Mouse (Mus musculus) myocyte (in vitro differentiated cells): ENCODE results near the gene Dzip1. TPM values are rescaled to one million over a fixed set of nuclear protein-coding genes. Genes with fewer than 3 reads are reported as not detected.
A peak's percentile ranks its signal among the peaks of the same experiment; 100 is the strongest.

Experiments
- H3K27me3 ChIP-seq: one replicate; pipeline ENCODE4 v1.6.1; 2011; ENCODE audit not compliant: control insufficient read depth, insufficient read depth, insufficient read length
- H3K36me3 ChIP-seq: one replicate; pipeline ENCODE4 v1.6.1; 2011; ENCODE audit not compliant: control insufficient read depth, insufficient read depth
- H3K4me2 ChIP-seq: one replicate; pipeline ENCODE4 v1.6.1; 2011; ENCODE audit warnings: low read depth, control low read depth
- H3K4me3 ChIP-seq: one replicate; pipeline ENCODE4 v1.5.1; 2011; ENCODE audit warnings: mild to moderate bottlenecking, control low read depth, moderate library complexity
- H3K79me2 ChIP-seq: one replicate; pipeline ENCODE4 v1.6.1; 2011; ENCODE audit not compliant: control insufficient read depth, insufficient read depth
- H3ac ChIP-seq: one replicate; pipeline ENCODE4 v1.6.1; 2011; ENCODE audit not compliant: control insufficient read depth, insufficient read length
- CEBPB ChIP-seq: IDR thresholded peaks from 2 replicates; pipeline ENCODE4 v1.6.1; 2011; ENCODE audit warnings: mild to moderate bottlenecking, moderate library complexity; ENCODE audit not compliant: poor library complexity, insufficient read depth, severe bottlenecking
- E2F4 ChIP-seq: IDR thresholded peaks from one replicate; pipeline ENCODE4 v1.6.1; 2011; ENCODE audit warnings: mild to moderate bottlenecking, control low read depth, moderate library complexity; ENCODE audit not compliant: insufficient read depth
- MAX ChIP-seq: IDR thresholded peaks from one replicate; pipeline ENCODE4 v1.6.1; 2011; ENCODE audit warnings: low read depth, mild to moderate bottlenecking, control low read depth
- MYOD1 ChIP-seq, 3 experiments: IDR thresholded peaks; one replicate each; pipeline ENCODE4 v1.6.1; 2011; ENCODE audit warnings: control low read depth in 2 of 3, low read depth in 2 of 3, mild to moderate bottlenecking in 2 of 3, moderate library complexity in 1 of 3; ENCODE audit not compliant: insufficient read length in 2 of 3, control insufficient read depth in 1 of 3
- MYOG ChIP-seq, 3 experiments: IDR thresholded peaks; one replicate each; pipeline ENCODE4 v1.6.1; 2011; ENCODE audit warnings: control low read depth in 2 of 3, low read depth in 2 of 3, mild to moderate bottlenecking in 2 of 3; ENCODE audit not compliant: insufficient read length in 2 of 3, control insufficient read depth in 1 of 3, insufficient read depth in 1 of 3
- POLR2A ChIP-seq: IDR thresholded peaks from one replicate; pipeline ENCODE4 v1.6.1; 2011; ENCODE audit warnings: low read depth, mild to moderate bottlenecking, control low read depth, moderate library complexity; ENCODE audit not compliant: insufficient read length
- POLR2AphosphoS2 ChIP-seq: IDR thresholded peaks from one replicate; pipeline ENCODE4 v1.6.1; 2011; ENCODE audit warnings: low read depth, control low read depth; ENCODE audit not compliant: insufficient read length
- REST ChIP-seq: IDR thresholded peaks from one replicate; pipeline ENCODE4 v1.6.1; 2011; ENCODE audit warnings: mild to moderate bottlenecking, control low read depth, moderate library complexity; ENCODE audit not compliant: insufficient read depth, insufficient read length
- SRF ChIP-seq: IDR thresholded peaks from one replicate; pipeline ENCODE4 v1.6.1; 2011; ENCODE audit warnings: low read depth; ENCODE audit not compliant: control insufficient read depth, insufficient read length
- TCF12 ChIP-seq: IDR thresholded peaks from one replicate; pipeline ENCODE4 v1.6.1; 2011; ENCODE audit warnings: mild to moderate bottlenecking, control low read depth; ENCODE audit not compliant: poor library complexity, insufficient read depth, severe bottlenecking
- TCF3 ChIP-seq: IDR thresholded peaks from one replicate; pipeline ENCODE4 v1.6.1; 2011; ENCODE audit warnings: low read depth, control low read depth; ENCODE audit not compliant: insufficient read length
- USF1 ChIP-seq: IDR thresholded peaks from one replicate; pipeline ENCODE4 v1.6.1; 2011; ENCODE audit warnings: low read depth, mild to moderate bottlenecking, control low read depth, moderate library complexity
- polyA plus RNA-seq: library from polyadenylated mRNA; unstranded; fragments of >200 nt; fragmentation: generic; extraction: Trizol; gene quantifications from one replicate; pipeline ENCODE4 v1.2.1, GENCODE M21; 2012; ENCODE audit warnings: missing spikeins

Dzip1 gene
- polyA plus RNA-seq, 1 experiment: 3.8 TPM

GRCm38 (mm10) chr14:118936236-118936635 is 11.0 kb upstream of the Dzip1 start:
- Histone ChIP-seq H3K4me2 (no peak overlapping the region), H3K79me2 (peaks cover 25% of the 10 kb centered on the region)
- no peak for TF ChIP-seq SRF
- no peak for TF ChIP-seq TCF12
- no peak for TF ChIP-seq TCF3
- no peak for TF ChIP-seq POLR2A
- TF ChIP-seq E2F4: no peak

DNA sequence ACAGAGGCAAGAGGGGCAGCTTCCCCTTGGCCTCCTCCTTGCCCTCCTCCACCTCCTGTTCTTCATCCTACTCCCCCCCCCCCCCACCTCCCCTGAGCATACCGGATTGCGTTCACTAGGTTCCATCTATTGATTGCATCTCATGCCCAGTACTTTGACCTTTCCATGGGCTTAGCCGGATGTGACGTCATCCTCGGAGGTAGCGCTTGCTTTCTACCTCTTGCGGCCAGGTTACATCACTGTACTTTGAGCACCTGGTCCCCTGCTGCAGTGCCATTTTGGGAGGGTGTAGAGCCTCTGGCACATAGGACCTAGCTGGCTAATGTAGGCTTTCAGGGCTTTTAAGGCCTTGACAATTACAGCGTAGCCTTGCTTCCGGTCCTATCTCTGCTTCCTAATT is 9.4 kb upstream of the Dzip1 start:
- H3K36me3 ChIP-seq: no peaks in the 10 kb centered on the region
- peaks cover 12% of the 10 kb centered on the region for H3K79me2 ChIP-seq
- no peak overlapping the region for H3K4me2 ChIP-seq
- no peak overlapping the region for H3ac ChIP-seq
- no peak overlapping the region for H3K4me3 ChIP-seq
- TF ChIP-seq SRF (no peak), POLR2A (no peak), CEBPB (no peak), REST (no peak), POLR2AphosphoS2 (no peak), MAX (no peak), MYOG (IDR thresholded peaks at IDR 0.05; ENCODE audit: control insufficient read depth in 1 of 3, insufficient read depth in 1 of 3, insufficient read length in 2 of 3, low read depth in 2 of 3) (no peak), E2F4 (no peak), USF1 (no peak), MYOD1 (IDR thresholded peaks at IDR 0.05; ENCODE audit: control insufficient read depth in 1 of 3, insufficient read length in 2 of 3, low read depth in 2 of 3) (no peak), TCF12 (no peak), TCF3 (no peak)
- H3K27me3 ChIP-seq: no peaks in the 10 kb centered on the region

More at GRCm38 (mm10) chr14:118936236-118936635, 11.0 kb upstream of the Dzip1 start:
- Histone ChIP-seq H3K36me3 (no peaks in the 10 kb centered on the region), H3K27me3 (no peaks in the 10 kb centered on the region), H3ac (no peak overlapping the region), H3K4me3 (no peak overlapping the region)

DNA sequence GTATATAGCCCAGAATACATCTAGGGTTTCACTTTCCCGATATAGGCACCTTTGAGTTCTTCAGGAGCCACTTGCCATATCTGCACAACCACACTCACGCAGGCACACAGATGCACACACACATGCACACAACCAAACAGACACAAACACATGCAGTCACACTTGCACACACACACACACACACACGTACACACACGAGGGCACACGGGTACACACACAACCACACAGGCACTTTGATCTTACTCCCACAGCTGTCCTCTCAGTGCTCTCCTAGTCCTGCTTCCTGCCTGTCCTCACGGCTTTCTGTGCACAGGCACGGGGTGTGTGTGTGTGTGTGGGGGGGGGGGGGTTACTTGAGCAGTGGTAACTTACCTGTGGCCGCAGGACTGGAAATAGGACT is 7.7 kb upstream of the Dzip1 start:
- H3K4me3 ChIP-seq: no peak overlapping the region
- TF ChIP-seq TCF12 (no peak), REST (no peak), MYOG (IDR thresholded peaks at IDR 0.05; ENCODE audit: control insufficient read depth in 1 of 3, insufficient read depth in 1 of 3, insufficient read length in 2 of 3, low read depth in 2 of 3) (no peak)
- H3K4me2 ChIP-seq: no peak overlapping the region
- no peak overlapping the region for H3ac ChIP-seq
- H3K27me3 ChIP-seq: no peaks in the 10 kb centered on the region
- H3K36me3 ChIP-seq: no peaks in the 10 kb centered on the region
- no peaks in the 10 kb centered on the region for H3K79me2 ChIP-seq

DNA sequence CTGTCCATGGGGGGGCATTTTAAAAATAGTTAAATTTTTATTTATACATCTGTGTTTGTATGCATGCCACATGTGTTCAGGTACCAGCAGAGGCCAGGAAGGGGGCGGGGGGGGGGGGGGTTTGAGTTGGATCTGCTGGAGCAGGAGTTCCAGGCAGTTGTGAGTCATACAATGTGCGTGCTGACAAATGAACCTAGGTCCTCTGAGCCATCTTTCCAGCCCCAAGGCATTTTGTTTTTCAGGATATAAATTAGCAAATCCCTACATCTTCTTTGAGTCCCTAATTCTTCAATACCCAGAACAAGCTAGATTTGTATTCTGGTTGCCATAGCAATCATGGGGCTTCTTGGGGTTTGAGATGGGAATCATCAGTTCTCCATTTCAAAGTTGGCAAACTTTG is 5.9 kb upstream of the Dzip1 start:
- Histone ChIP-seq H3K4me3 (no peak overlapping the region), H3K27me3 (no peaks in the 10 kb centered on the region), H3K36me3 (no peaks in the 10 kb centered on the region), H3K79me2 (no peaks in the 10 kb centered on the region), H3K4me2 (no peak overlapping the region), H3ac (no peak overlapping the region)
- TF ChIP-seq TCF3 (no peak), POLR2AphosphoS2 (no peak), USF1 (no peak), MAX (no peak)

DNA sequence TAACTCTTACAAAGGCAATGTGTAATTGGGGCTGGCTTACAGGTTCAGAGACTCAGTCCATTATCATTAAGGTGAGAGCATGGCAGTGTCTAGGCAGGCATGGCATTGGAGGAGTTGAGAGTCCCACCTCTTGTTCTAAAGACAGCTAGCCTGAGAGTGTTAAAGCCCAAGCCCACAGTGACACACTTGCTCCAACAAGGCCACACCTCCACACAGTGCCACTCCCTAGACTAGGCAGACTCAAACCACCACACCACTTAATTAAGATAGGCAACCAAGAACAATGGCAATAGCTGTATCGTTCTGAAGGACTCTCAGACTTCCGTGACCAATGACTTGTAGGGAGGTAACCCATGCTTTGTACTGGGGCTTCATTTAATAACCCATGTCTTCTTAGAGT is 5.5 kb upstream of the Dzip1 start:
- TF ChIP-seq POLR2A (no peak), MYOG (IDR thresholded peaks at IDR 0.05; ENCODE audit: control insufficient read depth in 1 of 3, insufficient read depth in 1 of 3, insufficient read length in 2 of 3, low read depth in 2 of 3) (no peak), E2F4 (no peak), MYOD1 (IDR thresholded peaks at IDR 0.05; ENCODE audit: control insufficient read depth in 1 of 3, insufficient read length in 2 of 3, low read depth in 2 of 3) (no peak), SRF (no peak), MAX (no peak), REST (no peak)
- H3K4me2 ChIP-seq: no peak overlapping the region

GRCm38 (mm10) chr14:118929779-118930178 is 4.5 kb upstream of the Dzip1 start:
- H3K4me3 ChIP-seq: no peak overlapping the region
- no peaks in the 10 kb centered on the region for H3K36me3 ChIP-seq
- H3K79me2 ChIP-seq: no peaks in the 10 kb centered on the region
- no peak overlapping the region for H3ac ChIP-seq
- TF ChIP-seq MYOD1 (IDR thresholded peaks at IDR 0.05; ENCODE audit: control insufficient read depth in 1 of 3, insufficient read length in 2 of 3, low read depth in 2 of 3) (peak in 1 of 3 experiments; percentile 34), REST (no peak)
- no peak overlapping the region for H3K4me2 ChIP-seq
- no peaks in the 10 kb centered on the region for H3K27me3 ChIP-seq

More for the DNA sequence above, 5.5 kb upstream of the Dzip1 start:
- H3K4me3 ChIP-seq: no peak overlapping the region
- H3K36me3 ChIP-seq: no peaks in the 10 kb centered on the region
- H3K27me3 ChIP-seq: no peaks in the 10 kb centered on the region
- no peak overlapping the region for H3ac ChIP-seq
- H3K79me2 ChIP-seq: no peaks in the 10 kb centered on the region
